Mouse (Mus musculus) frontal cortex, postnatal 36 days (tissue): ENCODE data around the gene Dus4l.
A peak's percentile ranks its signal among the peaks of the same experiment; 100 is the strongest.
"Not testable (repeated sequence)": the region's sequence is repeated elsewhere in the genome, so short reads cannot be mapped to it uniquely, and the experiment has no call there.

Source experiments
- DNase-seq, 2 experiments: peaks; one replicate each; pipeline ENCODE4 v3.0.0; 2022; ENCODE audit warnings: low spot score in 2 of 2

Gene Dus4l

DNA sequence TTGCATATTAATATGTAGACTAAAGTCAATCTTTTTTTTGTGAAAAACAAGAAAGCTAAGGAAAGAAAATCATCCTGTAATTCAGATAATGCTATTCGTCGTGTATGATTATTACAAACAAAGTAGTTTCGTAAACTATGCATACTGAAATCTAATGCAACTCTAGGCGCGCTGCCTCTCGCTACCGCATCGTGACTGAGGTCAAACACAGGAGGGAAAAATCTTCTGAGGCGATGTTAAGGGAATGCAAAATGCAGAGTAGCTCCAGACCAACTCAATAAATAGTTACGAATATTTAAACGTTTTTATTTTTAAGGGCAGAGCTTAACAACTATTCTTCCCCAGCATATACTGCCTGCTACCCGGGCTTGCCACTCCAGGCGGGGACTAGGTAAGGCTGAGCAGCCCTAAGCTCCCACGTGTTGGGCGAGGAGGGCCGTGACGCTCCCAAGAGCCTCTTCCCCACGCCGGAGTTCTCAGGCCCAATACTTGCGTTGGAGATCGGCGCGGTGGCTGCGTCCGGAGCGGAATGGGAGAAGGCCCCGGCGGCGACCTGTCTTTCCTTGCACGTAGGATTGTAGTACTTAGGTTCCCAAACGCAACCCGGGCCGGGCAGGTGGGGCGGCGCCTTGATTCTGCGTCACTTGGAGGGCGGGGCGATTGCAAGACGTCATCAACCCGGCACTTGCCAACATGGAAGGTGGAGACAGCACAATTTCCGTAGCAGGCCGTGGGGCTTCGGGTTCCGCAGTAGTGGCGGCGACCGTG, at the start of gene Dus4l, which contains the start of gene Cog5:
Gene Dus4l, minus strand, starts transcription at position 630 of the 768 bp plus-strand sequence.
Gene Cog5, plus strand, starts transcription at position 673 of the 768 bp plus-strand sequence.
- DNase-seq: peak; percentile 98 to 99

GRCm38 (mm10) chr12:31703904-31704303, 49.3 kb upstream of the Dus4l start:
- no peak for DNase-seq

DNA sequence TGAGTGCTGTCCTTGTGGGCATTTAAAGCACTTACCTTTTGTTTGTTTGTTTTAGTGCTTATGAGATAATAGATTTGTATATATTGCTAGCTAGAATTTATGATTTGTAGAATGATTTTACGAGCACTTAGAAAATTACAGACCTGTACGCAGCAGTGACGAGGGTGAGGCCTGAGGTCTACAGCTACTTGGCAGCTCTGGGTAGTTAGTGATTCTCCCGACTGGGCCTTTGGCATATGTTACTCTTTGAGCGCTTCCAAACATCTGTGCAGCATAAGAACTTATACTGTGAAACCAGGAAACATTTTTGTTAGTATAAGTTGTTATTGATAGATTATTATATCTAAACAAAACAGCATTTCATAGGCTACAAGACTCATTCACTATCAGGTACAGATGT, 46.8 kb upstream of the Dus4l start:
- no peak for DNase-seq

GRCm38 (mm10) chr12:31700623-31701347, 46.2 kb upstream of the Dus4l start:
- no peak for DNase-seq

DNA sequence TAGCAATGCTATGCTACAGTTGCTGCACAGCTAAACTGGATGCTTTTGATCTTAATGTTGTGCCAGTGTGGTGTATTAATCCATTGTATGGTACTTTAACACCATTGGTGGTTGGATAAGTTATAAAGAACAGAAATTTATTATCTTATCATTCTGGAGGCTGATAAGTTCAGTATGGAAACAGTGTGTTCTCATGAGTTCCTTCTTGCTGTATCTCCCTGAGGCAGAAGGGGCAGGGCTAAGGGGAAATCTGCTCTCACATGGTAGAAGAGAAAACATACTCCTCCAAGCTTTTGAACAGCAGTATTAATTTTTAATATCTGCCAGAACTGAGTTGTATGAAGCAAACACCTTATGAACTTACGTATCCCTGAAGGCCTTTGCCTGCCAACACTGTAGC, 38.7 kb upstream of the Dus4l start:
- DNase-seq: no peak

GRCm38 (mm10) chr12:31686679-31687078, 32.1 kb upstream of the Dus4l start:
- DNase-seq: no peak

DNA sequence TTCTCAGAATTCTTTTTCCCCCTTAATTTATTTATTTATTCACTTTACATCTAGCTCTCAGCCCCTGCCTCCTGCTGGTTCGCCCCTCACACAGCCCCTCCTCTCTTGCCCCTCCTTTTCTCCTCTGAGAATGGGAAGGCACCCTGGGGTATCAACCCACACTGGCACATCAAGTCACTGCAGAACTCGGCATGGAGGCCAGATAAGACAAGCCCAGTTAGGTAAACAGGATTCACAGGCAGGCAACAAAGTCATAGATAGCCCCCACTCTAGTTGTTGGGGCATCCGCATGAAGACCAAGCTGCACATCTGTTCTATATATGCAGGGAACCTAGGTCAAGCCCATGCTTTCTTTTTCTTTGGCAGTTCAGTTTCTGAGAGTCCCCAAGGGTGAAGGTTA, 12.6 kb upstream of the Dus4l start:
- no peak for DNase-seq

DNA sequence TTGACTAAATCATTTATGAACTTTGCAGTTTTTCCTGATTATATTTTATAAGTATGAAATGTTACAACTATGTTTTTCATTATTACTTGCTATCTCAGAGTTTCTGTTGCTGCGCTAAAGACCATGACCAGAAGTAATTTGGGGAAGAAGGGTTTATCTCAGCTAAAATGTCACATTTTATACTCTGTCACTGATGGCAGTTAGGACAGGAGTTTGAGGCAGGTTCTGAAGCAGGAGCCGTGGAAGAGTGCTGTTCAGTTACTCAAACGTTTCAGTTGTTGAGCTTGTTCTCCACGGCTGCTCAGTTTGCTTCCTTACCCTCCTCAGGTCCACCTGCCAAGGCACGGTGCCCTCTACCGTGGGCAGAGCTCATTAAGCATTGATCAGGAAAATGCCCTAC, 11.4 kb upstream of the Dus4l start:
- DNase-seq: no peak

- DNase-seq: no peak
These were observed 2.2 kb upstream of the Dus4l start for GRCm38 (mm10) chr12:31656841-31657240.

DNA sequence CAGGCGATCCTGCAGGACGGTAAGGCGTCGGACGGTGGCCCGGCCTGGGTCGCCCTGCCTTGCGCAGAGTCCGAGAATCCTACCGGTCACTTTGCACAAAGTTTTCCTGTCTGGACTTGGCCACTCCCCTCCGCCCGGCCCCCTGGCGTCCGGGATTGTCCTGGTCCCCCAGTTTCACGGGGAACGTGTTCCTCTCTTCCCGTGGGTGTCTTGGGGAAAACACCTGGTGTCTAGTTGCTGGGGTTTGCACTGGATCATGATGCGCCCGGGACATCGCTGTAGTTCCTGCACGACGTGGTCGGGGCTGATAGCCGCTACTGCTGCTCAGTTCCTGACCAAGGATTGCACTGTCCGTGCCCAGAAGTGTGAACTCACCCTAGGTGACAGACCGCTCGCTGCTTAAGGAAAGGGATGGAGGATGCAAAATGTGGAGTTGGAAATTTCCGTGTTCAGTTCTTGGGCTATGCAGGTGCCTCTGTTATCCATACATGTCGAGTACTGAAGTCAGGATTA, 395 bp upstream of the Dus4l start:
- no peak for DNase-seq

DNA sequence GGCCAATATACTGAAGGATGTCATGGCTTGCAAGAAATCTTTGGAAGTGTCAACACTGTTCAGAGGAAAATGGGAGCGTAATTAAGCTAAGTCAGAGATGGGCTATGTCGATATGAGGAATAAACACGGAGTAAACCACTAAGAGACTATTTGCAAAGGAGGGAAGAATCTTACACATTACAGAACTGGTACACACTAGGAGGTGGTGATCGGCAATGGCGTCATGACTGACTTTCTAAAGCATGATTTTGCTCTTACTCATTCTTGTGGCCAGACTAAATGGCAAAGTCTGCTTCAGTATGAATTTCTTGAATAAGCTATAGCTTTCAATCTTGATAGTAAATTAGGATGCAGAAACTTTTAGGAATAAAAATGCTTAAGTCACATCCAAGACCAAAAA, 1.0 kb downstream of the Dus4l start:
- no peak for DNase-seq

GRCm38 (mm10) chr12:31635240-31635607, 19.4 kb downstream of the Dus4l start:
- no peak for DNase-seq

DNA sequence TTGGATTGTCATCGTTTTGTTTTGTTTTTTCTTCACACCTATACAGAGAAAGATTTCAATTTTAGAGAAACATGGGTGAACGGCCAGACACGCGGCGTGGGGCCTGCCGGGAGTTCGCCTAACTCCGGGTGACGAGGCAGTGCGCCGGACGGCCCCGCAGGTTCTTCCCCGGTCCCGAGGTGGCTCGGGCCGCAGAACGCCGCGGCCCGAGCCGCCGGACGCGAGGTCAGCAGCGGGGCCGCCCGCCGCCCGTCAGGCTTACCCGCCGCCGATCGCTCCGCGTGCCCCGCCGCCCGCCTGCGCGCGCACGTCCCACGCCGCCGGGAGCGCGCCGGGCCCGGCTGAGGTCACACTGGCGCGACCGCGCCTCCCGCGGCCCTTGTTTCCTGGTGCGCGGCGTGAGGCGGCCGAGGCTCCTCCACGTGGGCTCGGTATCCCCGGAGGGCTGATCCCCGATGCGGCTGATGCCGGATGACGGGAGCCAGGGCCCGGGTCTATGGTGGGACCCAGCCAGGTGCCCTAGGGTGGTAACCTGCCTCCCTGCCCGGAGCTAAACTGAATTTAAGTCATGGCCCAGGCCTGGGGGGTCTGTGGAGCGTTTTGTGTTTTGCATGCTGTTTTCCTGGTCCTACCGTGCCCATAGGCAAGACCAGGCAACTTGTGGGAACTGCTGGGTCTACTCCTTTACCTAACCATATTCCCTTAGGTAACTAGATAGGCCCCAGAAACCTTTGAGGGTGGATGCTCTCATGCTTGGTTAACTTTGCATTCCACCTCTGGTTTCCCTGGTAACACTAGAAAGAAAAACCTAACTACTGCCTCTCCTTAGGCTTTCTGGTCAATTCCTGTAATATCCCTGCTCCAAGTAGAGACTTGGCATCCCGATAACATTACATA, 20.0 kb downstream of the Dus4l start, which contains the start of gene Bcap29:
Gene Bcap29, minus strand, starts transcription at position 316 of the 897 bp plus-strand sequence.
- peak; percentile 39 to 57 for DNase-seq

DNA sequence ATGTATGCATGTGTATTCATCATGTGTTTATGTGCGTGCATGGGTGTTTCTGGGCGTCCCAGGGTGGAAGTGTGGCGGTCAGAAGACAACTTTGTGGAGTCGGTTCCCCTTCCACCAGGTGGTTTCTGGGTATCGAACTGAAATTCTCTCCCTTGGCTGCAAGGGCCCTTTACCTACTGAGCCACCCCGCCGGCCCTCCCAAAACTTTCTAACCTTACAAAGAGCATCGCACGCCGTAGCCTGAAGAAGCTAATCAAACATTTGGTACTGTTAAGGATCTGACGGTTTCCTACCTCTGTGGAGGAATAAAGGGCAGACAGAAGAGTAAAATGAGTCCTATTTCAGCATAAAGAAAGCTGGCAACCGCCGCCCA, 20.7 kb downstream of the Dus4l start:
- peak in 1 of 2 experiments; percentile 13 for DNase-seq

DNA sequence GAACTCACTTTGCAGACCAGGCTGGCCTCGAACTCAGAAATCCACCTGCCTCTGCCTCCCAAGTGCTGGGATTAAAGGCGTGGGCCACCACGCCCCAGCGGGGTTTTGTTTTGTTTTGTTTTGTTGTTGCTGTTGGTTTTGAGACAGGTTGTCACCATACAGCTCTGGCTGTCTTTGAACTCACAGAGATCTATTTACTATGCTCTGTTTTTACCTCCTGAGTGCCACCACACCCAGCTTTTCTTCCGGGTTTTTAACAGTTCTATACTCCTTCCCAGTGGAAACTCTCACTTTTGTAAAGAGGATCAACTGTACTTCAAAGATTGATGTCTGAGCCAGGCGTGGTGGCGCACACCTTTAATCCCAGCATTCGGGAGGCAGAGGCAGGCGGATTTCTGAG, 26.2 kb downstream of the Dus4l start:
- not testable (repeated sequence) for DNase-seq

DNA sequence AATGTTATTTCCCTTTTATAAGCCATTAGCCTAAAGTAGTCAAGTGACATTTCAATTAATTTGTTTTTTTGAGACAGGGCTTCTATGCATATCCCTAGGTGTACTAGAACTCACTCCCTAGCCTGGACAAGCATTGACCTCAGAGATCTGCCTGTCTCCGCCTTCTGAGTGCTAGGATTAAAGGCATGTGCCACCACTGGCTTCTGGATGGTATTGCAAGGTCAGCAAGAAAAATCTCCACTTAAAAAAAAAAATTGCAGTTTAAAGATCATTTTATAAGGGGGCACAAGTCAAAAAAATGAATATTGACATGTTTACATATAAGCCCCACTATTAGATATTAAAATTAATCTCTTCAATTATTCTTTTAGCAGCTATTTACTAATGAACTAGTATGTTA, 29.6 kb downstream of the Dus4l start:
- no peak for DNase-seq

GRCm38 (mm10) chr12:31620106-31620505, 34.5 kb downstream of the Dus4l start:
- DNase-seq: no peak

DNA sequence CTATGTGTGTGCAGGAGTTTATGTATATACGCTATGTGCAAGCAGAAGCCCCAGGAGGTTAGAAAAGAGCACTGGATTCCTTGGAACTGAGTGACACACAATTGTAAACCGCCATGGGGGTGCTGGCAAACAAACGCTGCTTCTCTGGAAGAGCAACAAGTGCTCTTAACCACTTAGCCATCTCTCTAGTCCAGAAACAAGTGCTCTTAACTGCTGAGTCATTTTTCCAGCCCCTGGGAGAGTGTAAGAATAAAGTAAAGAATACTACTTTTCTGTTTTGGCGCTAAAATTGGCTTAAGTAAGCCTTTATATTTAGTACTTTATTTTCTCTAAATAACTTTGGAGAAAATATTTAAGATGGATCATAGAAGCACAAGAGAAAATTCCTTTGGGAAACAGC, 41.3 kb downstream of the Dus4l start:
- no peak for DNase-seq

GRCm38 (mm10) chr12:31608138-31608537, 46.5 kb downstream of the Dus4l start:
- no peak for DNase-seq

DNA sequence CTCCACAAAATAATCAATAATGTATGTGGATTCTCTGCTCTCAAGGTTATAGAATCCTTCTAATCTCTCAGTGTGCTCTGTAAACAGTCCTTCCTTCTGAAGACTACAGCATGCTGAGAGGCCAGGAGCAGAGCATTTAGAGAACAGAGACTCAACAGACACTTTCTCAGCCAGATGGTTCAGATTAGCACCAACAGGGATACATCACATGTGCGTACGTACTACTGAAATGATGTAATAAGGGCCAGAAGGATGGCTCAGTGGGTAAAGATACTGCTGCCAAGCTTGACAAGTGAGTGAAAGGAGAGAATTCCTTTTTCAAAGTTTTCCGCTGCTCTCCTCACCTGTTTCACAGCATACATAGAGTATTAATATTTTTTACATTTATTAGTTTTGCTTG, 49.7 kb downstream of the Dus4l start:
- no peak for DNase-seq

DNA sequence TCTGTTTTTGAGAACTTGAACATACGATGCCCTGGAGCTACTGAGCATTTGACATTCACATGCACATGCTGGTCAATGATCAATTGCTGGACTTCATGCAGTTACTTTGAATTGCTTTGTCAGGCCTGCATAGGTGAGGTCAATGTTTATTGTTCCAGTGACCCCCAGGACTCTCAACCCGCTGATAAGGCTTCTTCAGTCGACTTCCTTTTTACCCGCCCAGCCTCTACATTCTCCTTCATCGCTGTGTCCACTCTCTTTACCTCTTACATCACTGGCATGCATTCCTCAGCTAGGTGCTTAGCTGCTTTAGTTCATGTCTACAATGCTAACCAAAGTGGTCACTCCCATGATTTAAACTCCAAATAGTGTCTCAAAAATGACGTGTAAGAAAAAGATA, 51.0 kb downstream of the Dus4l start:
- no peak for DNase-seq

- no peak for DNase-seq
These were observed 60.3 kb downstream of the Dus4l start for GRCm38 (mm10) chr12:31594296-31594695.
